Mouse (Mus musculus) hindbrain, embryonic 11.5 days (tissue): Measurements from ENCODE around the gene Clcn6. TPM values are rescaled to one million over a fixed set of nuclear protein-coding genes. Genes with fewer than 3 reads are reported as not detected.

ENCODE experiments used
- polyA plus RNA-seq: library from polyadenylated mRNA; unstranded; fragments of >200 nt; fragmentation: Nextera tagmentation; extraction: Ambion mirVana; gene quantifications from 2 replicates; pipeline ENCODE4 v1.2.1, GENCODE M21; 2014

Clcn6 gene
- polyA plus RNA-seq, 1 experiment from 2014 or later = 26.2 TPM

Other genes with a start within 250 kb of the Clcn6 start
- gene Zfp984, start 229.0 kb downstream of the Clcn6 start, polyA plus RNA-seq = 7.9 and 8.6 TPM in 2 replicates
- gene Zfp933, start 190.5 kb downstream of the Clcn6 start, polyA plus RNA-seq = 5.5 and 7.3 TPM in 2 replicates
- 32.9 and 36.7 TPM in 2 replicates for gene Miip, start 170.0 kb downstream of the Clcn6 start, polyA plus RNA-seq
- gene Fv1, start 169.8 kb downstream of the Clcn6 start, polyA plus RNA-seq = 11.8 and 15.3 TPM in 2 replicates
- gene Mfn2, start 134.1 kb downstream of the Clcn6 start, polyA plus RNA-seq = 33.2 and 39.0 TPM in 2 replicates
- gene Plod1, start 102.1 kb downstream of the Clcn6 start, polyA plus RNA-seq = 28.2 and 28.7 TPM in 2 replicates
- 13.6 and 16.7 TPM in 2 replicates for gene 2510039O18Rik, start 97.9 kb downstream of the Clcn6 start, polyA plus RNA-seq
- 0.23 and 0.39 TPM in 2 replicates for gene Nppb, start 53.0 kb downstream of the Clcn6 start, polyA plus RNA-seq
- not detected in 2 replicates for gene Nppa, start 38.1 kb downstream of the Clcn6 start, polyA plus RNA-seq
- gene Mthfr, start 256 bp upstream of the Clcn6 start, polyA plus RNA-seq = 18.0 and 19.6 TPM in 2 replicates
- 8.8 and 10.9 TPM in 2 replicates for gene Agtrap, start 49.2 kb upstream of the Clcn6 start, polyA plus RNA-seq
- 82.5 and 88.2 TPM in 2 replicates for gene Mad2l2, start 91.6 kb upstream of the Clcn6 start, polyA plus RNA-seq
- 12.8 and 13.8 TPM in 2 replicates for gene Draxin, start 91.9 kb upstream of the Clcn6 start, polyA plus RNA-seq
- 14.6 and 15.5 TPM in 2 replicates for gene Fbxo6, start 113.3 kb upstream of the Clcn6 start, polyA plus RNA-seq
- 82.2 and 82.5 TPM in 2 replicates for gene Fbxo44, start 121.7 kb upstream of the Clcn6 start, polyA plus RNA-seq
- 3.0 and 3.2 TPM in 2 replicates for gene Fbxo2, start 121.8 kb upstream of the Clcn6 start, polyA plus RNA-seq
- gene Disp3, start 249.1 kb upstream of the Clcn6 start, polyA plus RNA-seq = 6.4 and 7.0 TPM in 2 replicates